Mouse (Mus musculus) forebrain, embryonic 11.5 days (tissue): ENCODE results near the gene Ano8. TPM values are rescaled to one million over a fixed set of nuclear protein-coding genes. Genes with fewer than 3 reads are reported as not detected.
"Not testable (repeated sequence)": the region's sequence is repeated elsewhere in the genome, so short reads cannot be mapped to it uniquely, and the experiment has no call there.

ENCODE experiments used
- ATAC-seq: fragments of 200-750 bp; cut with Nextera tagmentation; replicated peaks from 2 replicates; pipeline ENCODE4 v1.8.0; 2017; ENCODE audit warnings: moderate TSS enrichment; ENCODE audit not compliant: low FRiP score
- DNase-seq: peaks from one replicate; pipeline ENCODE4 v3.0.0-alpha.2; 2017; ENCODE audit warnings: low spot score
- H3K27ac ChIP-seq: fragments of 300-500 bp; sonication (generic); 2 replicates; pipeline ENCODE4 v1.5.1; 2014; ENCODE audit warnings: low read depth, low read length
- H3K27me3 ChIP-seq: fragments of 300-500 bp; sonication (generic); 2 replicates; pipeline ENCODE4 v1.6.1; 2014; ENCODE audit warnings: mild to moderate bottlenecking, low read length, mixed read lengths; ENCODE audit not compliant: control insufficient read depth, insufficient read depth
- H3K36me3 ChIP-seq: fragments of 300-500 bp; sonication (generic); 2 replicates; pipeline ENCODE4 v1.6.1; 2014; ENCODE audit warnings: mild to moderate bottlenecking, low read length, moderate library complexity, mixed read lengths; ENCODE audit not compliant: control insufficient read depth, insufficient read depth
- H3K4me1 ChIP-seq: fragments of 300-500 bp; sonication (generic); replicated peaks from 2 replicates; pipeline ENCODE4 v1.6.1; 2014; ENCODE audit warnings: low read length, mixed read lengths; ENCODE audit not compliant: control insufficient read depth, insufficient read depth
- H3K4me2 ChIP-seq: fragments of 300-500 bp; sonication (generic); 2 replicates; pipeline ENCODE4 v1.6.1; 2014; ENCODE audit warnings: low read depth, mild to moderate bottlenecking, low read length, moderate library complexity, mixed read lengths; ENCODE audit not compliant: severe bottlenecking
- H3K4me3 ChIP-seq: fragments of 300-500 bp; sonication (generic); 2 replicates; pipeline ENCODE4 v1.5.1; 2014; ENCODE audit warnings: low read depth, low read length
- H3K9ac ChIP-seq: fragments of 300-500 bp; sonication (generic); 2 replicates; pipeline ENCODE4 v1.6.1; 2014; ENCODE audit warnings: low read length
- H3K9me3 ChIP-seq: fragments of 300-500 bp; sonication (generic); 2 replicates; pipeline ENCODE4 v1.6.1; 2016; ENCODE audit warnings: low read length, mixed read lengths; ENCODE audit not compliant: control insufficient read depth
- WGBS: fragments of 180-500 bp; shearing (Covaris S2); extraction: QIAGEN DNeasy Blood & Tissue Kit; methylation state at CpG from one replicate; pipeline ENCODE4 v1.1.7; 2014; 5-methylcytosine and 5-hydroxymethylcytosine counted together
- polyA plus RNA-seq: library from polyadenylated mRNA; unstranded; fragments of >200 nt; fragmentation: Nextera tagmentation; extraction: Ambion mirVana; gene quantifications from 2 replicates; pipeline ENCODE4 v1.2.1, GENCODE M21; 2014

Gene Ano8
- polyA plus RNA-seq = 5.7 and 9.3 TPM in 2 replicates

DNA sequence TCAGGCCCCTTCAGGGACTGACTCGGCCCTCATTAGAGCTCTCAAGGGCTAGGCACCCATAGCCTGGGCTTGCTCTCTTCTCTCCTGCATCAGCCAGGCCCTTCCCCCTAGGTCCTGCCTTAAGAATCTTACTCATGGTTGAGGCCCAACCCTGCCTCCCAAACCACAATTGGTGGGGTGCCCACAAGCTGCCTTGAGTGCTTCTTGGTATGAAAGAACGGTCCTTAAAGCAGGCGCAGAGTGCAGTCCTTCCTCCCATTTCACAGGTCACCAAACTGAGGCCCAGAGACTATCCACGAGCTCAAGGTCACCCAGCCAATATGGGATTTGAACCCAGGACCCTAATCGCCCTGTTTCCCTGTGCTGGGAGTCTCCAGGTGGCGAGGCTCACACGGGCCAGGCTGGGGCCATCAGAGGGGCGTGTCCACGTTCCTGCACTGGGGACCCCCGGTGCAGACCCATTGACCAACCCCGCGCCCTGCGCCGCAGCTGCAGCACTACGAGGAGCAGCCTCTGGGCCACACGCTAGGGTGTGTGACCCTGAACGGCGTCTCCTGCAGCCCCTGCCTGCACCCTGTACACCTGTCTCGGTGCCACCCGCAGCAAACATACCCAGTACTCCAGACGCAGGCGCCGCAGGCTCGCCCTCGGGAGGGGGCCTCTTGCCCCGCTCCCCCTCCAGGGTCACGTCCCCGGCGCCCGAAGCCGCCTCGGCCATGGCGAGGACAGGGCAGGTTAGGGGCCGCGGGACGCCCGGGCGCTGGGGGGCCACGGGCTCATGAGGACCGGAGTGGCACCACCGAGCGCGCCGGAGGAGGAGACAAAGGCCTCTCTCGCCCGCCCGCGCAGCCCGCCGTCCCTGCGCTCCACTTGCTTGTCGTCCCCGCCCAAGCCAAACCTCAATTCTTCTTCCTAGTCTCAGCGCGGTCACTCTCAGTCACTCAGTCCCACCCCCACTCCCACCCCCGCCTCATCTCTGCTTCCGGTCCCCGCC lies at the start of gene Ano8:
Gene Ano8 (minus strand): TSS at position 822 of the 994 bp plus-strand sequence.
- Histone ChIP-seq H3K9ac (peak within 1 kb of the TSS; percentile 98), H3K4me3 (peak within 1 kb of the TSS; percentile 92), H3K4me1 (peaks cover 14% of the 10 kb centered on the region), H3K27ac (peak within 1 kb of the TSS; percentile 78), H3K4me2 (peak within 1 kb of the TSS; percentile 68), H3K9me3 (no peaks in the 10 kb centered on the region), H3K36me3 (no peaks in the 10 kb centered on the region; the same call in 1 of the 2 replicates), H3K27me3 (no peaks in the 10 kb centered on the region)
- peak; percentile 93 for DNase-seq
- peak; percentile 70 for ATAC-seq
- 5% methylated on average over 56 of the region's 58 CpGs for WGBS

DNA sequence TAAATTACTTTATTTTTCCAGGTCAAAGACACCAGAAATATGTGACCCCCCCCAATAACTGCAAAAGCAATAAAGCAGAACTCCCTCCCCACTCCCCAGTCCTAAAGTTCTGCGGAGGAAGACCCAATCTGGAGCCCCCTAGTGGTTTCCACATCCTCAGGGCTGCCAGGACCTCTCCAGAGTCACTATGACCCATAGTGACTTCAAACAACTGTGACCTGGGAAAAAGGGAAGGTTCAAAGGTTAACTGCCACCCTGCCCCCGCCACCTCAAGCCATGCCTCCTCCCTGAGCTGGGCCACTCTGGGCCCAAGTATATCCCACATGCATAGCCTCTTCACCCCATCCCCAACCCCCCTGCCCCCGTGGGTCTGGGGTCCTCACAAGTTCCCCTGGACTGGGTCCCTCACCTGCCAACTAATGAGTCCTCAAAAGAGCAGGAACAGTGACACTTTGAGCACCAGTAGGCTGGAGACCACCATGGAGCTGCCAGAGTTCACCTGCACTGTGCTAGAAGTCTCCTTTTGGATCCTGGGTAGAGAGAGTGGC lies 48.6 kb upstream of the Ano8 start:
- peaks cover 3% of the 10 kb centered on the region; the same call in 1 of the 2 replicates for H3K27me3 ChIP-seq
- no peaks in the 10 kb centered on the region for H3K4me1 ChIP-seq
- no peak overlapping the region for H3K9ac ChIP-seq
- 44% methylated on average over 3 of the region's 3 CpGs for WGBS
- no peak overlapping the region for H3K27ac ChIP-seq
- H3K9me3 ChIP-seq = no peaks in the 10 kb centered on the region
- DNase-seq = no peak
- H3K4me3 ChIP-seq = no peak overlapping the region
- H3K36me3 ChIP-seq = no peaks in the 10 kb centered on the region
- ATAC-seq = no peak
- no peak overlapping the region for H3K4me2 ChIP-seq

DNA sequence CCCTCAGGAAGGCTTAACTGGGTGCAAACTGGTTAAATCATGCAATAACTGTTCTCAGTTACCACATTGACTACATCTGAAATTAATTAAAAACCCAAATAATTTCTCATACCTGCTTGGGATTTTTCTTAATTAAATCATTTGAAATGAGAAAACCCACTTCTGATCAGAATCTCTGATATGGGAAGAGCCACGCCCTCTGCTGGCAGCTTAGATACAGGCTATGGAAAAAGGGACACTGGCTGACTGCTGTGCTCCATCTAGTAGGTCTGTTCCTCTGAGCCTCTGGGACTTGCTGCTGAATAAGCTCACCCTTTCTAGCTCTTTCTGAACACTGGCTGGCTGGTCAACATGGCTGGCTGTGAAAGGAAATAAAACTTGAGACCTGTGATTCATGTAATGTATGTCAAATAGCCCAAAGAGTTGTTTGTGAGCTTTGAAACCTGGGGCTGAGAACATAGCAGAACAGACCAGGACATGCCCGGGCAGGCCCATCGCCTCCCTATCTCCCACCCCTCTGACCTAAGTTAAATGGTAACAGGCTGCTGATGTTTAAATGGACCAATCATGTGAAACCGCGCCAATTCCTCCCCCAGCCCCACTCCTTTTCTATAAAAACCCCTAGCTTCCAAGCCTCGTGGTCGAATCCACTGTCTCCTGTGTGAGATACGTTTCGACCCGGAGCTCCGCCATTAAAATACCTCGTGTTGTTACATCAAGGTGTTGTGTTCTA lies 45.1 kb upstream of the Ano8 start:
- H3K27ac ChIP-seq, H3K4me2 ChIP-seq, H3K4me3 ChIP-seq, H3K27me3 ChIP-seq, H3K9ac ChIP-seq, ATAC-seq, DNase-seq, H3K4me1 ChIP-seq, H3K36me3 ChIP-seq, H3K9me3 ChIP-seq: not testable (repeated sequence)
- WGBS = 73% methylated on average over 5 of the region's 12 CpGs

DNA sequence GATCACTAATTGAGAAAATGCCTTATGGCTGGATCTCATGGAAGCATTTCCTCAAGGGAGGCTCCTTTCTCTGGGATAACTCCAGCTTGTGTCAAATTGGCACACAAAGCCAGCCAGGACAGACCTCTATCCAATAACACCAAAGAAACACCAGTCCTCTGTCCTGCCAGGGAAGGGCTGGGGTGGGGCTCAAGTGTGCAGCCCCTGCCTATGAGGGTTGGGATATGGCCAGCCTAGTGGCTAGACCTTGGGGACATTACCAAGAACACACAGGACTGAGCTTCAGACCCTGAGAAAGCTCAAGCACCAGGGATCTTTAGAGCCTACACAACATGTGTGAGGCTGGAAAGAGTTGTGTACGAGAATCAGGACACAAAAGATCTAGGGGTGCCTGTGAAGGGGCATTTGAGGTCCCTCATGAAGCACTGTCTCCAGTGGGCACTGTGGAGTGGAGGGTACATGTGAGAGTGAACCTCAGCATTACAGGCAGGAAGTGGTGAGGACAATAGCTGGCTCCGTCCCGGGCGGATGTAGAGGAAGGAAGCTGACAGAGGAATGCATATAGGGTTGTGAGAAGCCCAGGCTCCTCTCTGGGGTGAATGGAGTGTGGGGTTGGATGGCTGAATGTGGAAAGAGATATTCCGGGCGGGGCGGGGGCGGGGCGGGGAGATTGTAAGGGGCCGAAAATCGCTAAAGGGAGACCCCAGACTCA lies 42.8 kb upstream of the Ano8 start:
- WGBS = 87% methylated on average over 11 of the region's 11 CpGs
- H3K9ac ChIP-seq = no peak overlapping the region
- no peak overlapping the region for H3K27ac ChIP-seq
- H3K4me3 ChIP-seq = no peak overlapping the region
- peaks cover 22% of the 10 kb centered on the region for H3K27me3 ChIP-seq
- no peaks in the 10 kb centered on the region; the same call in 1 of the 2 replicates for H3K4me1 ChIP-seq
- no peak overlapping the region for H3K4me2 ChIP-seq
- ATAC-seq (no peak), DNase-seq (no peak)
- H3K9me3 ChIP-seq = no peaks in the 10 kb centered on the region
- no peaks in the 10 kb centered on the region for H3K36me3 ChIP-seq

DNA sequence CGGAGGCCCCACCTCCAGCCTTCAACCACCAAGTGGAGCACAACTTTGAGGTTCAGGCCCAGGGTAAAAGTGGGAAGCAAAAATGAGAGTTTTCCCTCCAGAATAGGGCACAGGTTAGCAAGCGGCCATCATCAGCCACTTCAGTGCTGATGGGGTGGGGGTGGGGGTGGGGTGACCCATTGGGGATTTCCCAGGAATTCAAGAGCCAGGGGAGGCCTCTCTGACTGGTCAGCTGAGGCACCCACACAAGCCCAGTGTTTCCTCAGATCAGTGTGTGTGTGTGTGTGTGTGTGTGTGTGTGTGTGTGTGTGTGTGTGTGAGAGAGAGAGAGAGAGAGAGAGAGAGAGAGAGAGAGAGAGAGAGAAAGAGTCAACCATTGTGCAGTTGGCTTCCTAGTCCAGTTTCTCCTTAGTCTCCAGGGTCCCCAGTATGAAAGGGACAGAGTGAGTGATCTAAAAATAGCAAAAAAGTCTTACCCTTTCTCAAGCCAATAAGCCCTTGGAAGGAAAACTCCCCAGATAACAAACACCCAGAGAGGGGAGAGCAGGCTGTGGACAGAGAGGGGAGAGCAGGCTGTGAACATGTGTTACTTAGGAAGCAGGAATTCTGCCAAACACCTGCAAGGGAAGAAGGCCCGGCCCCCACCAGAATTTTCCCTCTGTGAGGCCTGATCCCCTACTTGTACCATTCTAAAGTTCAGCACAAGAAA lies 41.6 kb upstream of the Ano8 start:
- H3K9ac ChIP-seq = no peak overlapping the region
- ATAC-seq (no peak), DNase-seq (no peak)
- H3K4me2 ChIP-seq = no peak overlapping the region
- 61% methylated on average over 3 of the region's 3 CpGs for WGBS
- H3K27me3 ChIP-seq = peaks cover 24% of the 10 kb centered on the region
- no peaks in the 10 kb centered on the region for H3K36me3 ChIP-seq
- H3K4me1 ChIP-seq = no peaks in the 10 kb centered on the region; the same call in 1 of the 2 replicates
- no peak overlapping the region for H3K4me3 ChIP-seq
- no peak overlapping the region for H3K27ac ChIP-seq
- H3K9me3 ChIP-seq = no peaks in the 10 kb centered on the region

DNA sequence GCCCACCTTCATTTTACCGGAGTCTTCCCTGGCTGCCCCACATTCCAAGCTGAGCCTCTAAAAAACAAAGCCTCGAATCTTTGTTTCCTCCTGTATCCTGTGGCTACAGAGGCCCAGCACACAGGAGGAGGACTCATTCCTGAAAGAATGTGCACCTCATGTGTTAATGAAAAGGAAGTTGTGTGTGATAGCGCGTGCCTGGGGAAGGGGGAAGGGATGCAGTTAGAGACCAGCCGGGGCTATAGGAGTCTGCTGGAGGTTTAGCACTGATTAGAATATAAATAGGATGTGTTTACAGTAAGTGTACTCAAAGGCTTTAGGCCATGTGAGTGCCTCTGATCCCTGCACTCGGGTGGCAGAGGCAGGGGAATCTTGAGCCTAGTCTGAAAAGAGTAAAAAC lies 40.5 kb upstream of the Ano8 start:
- Histone ChIP-seq H3K27ac (no peak overlapping the region), H3K4me1 (no peaks in the 10 kb centered on the region; the same call in 1 of the 2 replicates), H3K36me3 (no peaks in the 10 kb centered on the region), H3K9me3 (no peaks in the 10 kb centered on the region), H3K4me2 (no peak overlapping the region), H3K9ac (no peak overlapping the region), H3K4me3 (no peak overlapping the region), H3K27me3 (peaks cover 24% of the 10 kb centered on the region)
- WGBS = under 1% methylated on average over 6 of the region's 6 CpGs
- DNase-seq (no peak), ATAC-seq (no peak)

DNA sequence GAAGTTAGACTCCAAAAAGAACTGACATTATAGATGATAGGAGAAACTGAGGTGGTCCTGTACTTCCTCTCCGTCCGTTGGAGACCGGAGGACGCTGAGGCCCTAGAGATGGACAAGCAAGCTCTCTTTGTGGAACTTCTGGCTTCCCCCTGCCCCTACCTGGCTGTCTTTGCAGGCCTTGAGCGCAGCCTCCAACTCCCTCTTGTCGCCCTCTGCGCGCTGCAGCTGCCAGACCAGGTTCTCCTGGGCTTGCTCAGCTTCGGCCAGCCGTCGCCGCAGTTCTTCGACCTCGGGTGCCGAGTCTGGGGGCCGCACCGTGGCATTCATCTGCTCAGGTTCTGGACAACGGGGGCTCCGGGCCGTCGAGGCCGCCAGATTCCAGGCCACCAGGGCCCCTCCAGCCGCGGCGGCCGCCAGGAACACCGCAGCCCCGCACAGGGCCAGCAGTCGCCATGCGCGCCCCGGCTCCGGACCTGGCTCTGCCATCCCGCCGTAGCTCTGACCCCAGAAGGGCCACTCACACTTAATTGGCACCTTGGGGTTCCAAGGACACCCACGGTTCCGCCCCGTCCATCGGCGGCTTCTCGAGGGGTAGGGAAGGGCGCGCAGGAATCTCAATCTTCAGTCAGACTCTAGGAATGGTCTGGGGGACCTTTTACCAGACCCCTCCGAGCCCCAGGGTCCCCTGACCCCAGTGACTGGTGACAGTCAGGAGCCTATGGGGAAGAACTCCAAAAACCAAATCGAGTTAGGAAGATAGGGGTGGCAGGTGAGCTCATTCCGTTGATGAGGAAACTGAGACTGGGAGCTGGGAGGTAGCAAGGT lies 39.7 kb upstream of the Ano8 start, which contains the start of gene Ccdc194:
Gene Ccdc194 (minus strand): TSS at position 486 of the 825 bp plus-strand sequence.
- Histone ChIP-seq H3K9me3 (no peaks in the 10 kb centered on the region), H3K27ac (no peak within 1 kb of the TSS), H3K36me3 (no peaks in the 10 kb centered on the region), H3K27me3 (peaks cover 24% of the 10 kb centered on the region), H3K4me2 (peak within 1 kb of the TSS; percentile 29; the same call in 1 of the 2 replicates), H3K4me1 (no peaks in the 10 kb centered on the region; the same call in 1 of the 2 replicates), H3K4me3 (peak within 1 kb of the TSS; percentile 11; the same call in 1 of the 2 replicates), H3K9ac (no peak within 1 kb of the TSS)
- DNase-seq (peak; percentile 62), ATAC-seq (no peak)
- WGBS = 8% methylated on average over 46 of the region's 46 CpGs
